Mouse (Mus musculus) midbrain, postnatal 0 days (tissue): ENCODE data around the gene Ptms. TPM values are rescaled to one million over a fixed set of nuclear protein-coding genes. Genes with fewer than 3 reads are reported as not detected.
A peak's percentile ranks its signal among the peaks of the same experiment; 100 is the strongest.

ENCODE experiments used
- ATAC-seq: fragments of 200-750 bp; cut with Nextera tagmentation; 2 replicates; pipeline ENCODE4 v1.8.0; 2017; ENCODE audit warnings: moderate number of reproducible peaks, mild to moderate bottlenecking, moderate TSS enrichment, moderate library complexity; ENCODE audit not compliant: low FRiP score
- DNase-seq: peaks from one replicate; pipeline ENCODE4 v3.0.0-alpha.2; 2015; ENCODE audit warnings: low spot score
- H3K27ac ChIP-seq: fragments of 300-500 bp; sonication (generic); 2 replicates; pipeline ENCODE4 v1.5.1; 2014; ENCODE audit warnings: low read depth, mild to moderate bottlenecking, low read length, mixed read lengths
- H3K27me3 ChIP-seq: fragments of 300-500 bp; sonication (generic); 2 replicates; pipeline ENCODE4 v1.6.1; 2014; ENCODE audit warnings: low read length, control low read depth, mixed read lengths; ENCODE audit not compliant: insufficient read depth
- H3K36me3 ChIP-seq: fragments of 300-500 bp; sonication (generic); 2 replicates; pipeline ENCODE4 v1.6.1; 2014; ENCODE audit warnings: low read length, control low read depth, mixed read lengths; ENCODE audit not compliant: insufficient read depth
- H3K4me1 ChIP-seq: fragments of 300-500 bp; sonication (generic); 2 replicates; pipeline ENCODE4 v1.6.1; 2014; ENCODE audit warnings: mild to moderate bottlenecking, control low read depth, antibody characterized with exemption, low read length, mixed read lengths; ENCODE audit not compliant: insufficient read depth
- H3K4me2 ChIP-seq: fragments of 300-500 bp; sonication (generic); 2 replicates; pipeline ENCODE4 v1.6.1; 2014; ENCODE audit warnings: low read depth, mild to moderate bottlenecking, low read length, mixed read lengths; ENCODE audit not compliant: poor library complexity, severe bottlenecking
- H3K4me3 ChIP-seq: fragments of 300-500 bp; sonication (generic); 2 replicates; pipeline ENCODE4 v1.5.1; 2014; ENCODE audit warnings: low read depth, mild to moderate bottlenecking, low read length, moderate library complexity
- H3K9ac ChIP-seq: fragments of 300-500 bp; sonication (generic); replicated peaks from 2 replicates; pipeline ENCODE4 v1.6.1; 2014; ENCODE audit warnings: mild to moderate bottlenecking, low read length, moderate library complexity, mixed read lengths; ENCODE audit not compliant: poor library complexity, severe bottlenecking
- H3K9me3 ChIP-seq: fragments of 300-500 bp; sonication (generic); 2 replicates; pipeline ENCODE4 v1.6.1; 2016; ENCODE audit warnings: low read length, control low read depth
- CTCF ChIP-seq: IDR thresholded peaks from 2 replicates; pipeline ENCODE4 v1.5.1; 2016; ENCODE audit warnings: antibody characterized with exemption, mild to moderate bottlenecking
- WGBS: fragments of 180-500 bp; shearing (Covaris S2); extraction: QIAGEN DNeasy Blood & Tissue Kit; methylation state at CpG from one replicate; pipeline ENCODE4 v1.1.7; 2014; 5-methylcytosine and 5-hydroxymethylcytosine counted together
- polyA plus RNA-seq: library from polyadenylated mRNA; unstranded; fragments of >200 nt; fragmentation: Nextera tagmentation; extraction: Ambion mirVana; gene quantifications from 2 replicates; pipeline ENCODE4 v1.2.1, GENCODE M21; 2015
- total RNA-seq: library from RNA; depleted of rRNA; stranded (reverse); fragments of >200 nt; gene quantifications from 2 replicates; pipeline ENCODE4 v1.2.3, GENCODE M21; 2014

Ptms gene
- total and polyA plus RNA-seq, 2 experiments from 2014 or later: 810 to 814 TPM

GRCm38 (mm10) chr6:124964638-124965037, 44.7 kb upstream of the Ptms start:
- Histone ChIP-seq H3K9ac (peak overlapping the region; percentile 90), H3K36me3 (peaks cover 24% of the 10 kb centered on the region), H3K4me1 (peaks cover 10% of the 10 kb centered on the region), H3K9me3 (no peaks in the 10 kb centered on the region), H3K27ac (peak overlapping the region; percentile 94; the same call in 1 of the 2 replicates), H3K27me3 (no peaks in the 10 kb centered on the region), H3K4me3 (peak overlapping the region; percentile 77), H3K4me2 (peak overlapping the region; percentile 90)
- TF ChIP-seq CTCF: peak; percentile 16
- 39% methylated on average over 16 of the region's 16 CpGs for WGBS
- DNase-seq (no peak), ATAC-seq (peak; percentile 33; the same call in 1 of the 2 replicates)

- DNase-seq (no peak), ATAC-seq (no peak)
- WGBS: 92% methylated on average over 12 of the region's 12 CpGs
- no peak overlapping the region for H3K4me2 ChIP-seq
- peaks cover 48% of the 10 kb centered on the region for H3K36me3 ChIP-seq
- H3K9me3 ChIP-seq: no peaks in the 10 kb centered on the region
- TF ChIP-seq CTCF: no peak
- peaks cover 8% of the 10 kb centered on the region for H3K4me1 ChIP-seq
- H3K27me3 ChIP-seq: no peaks in the 10 kb centered on the region
- H3K4me3 ChIP-seq: no peak overlapping the region
- no peak overlapping the region for H3K9ac ChIP-seq
- H3K27ac ChIP-seq: no peak overlapping the region
Observed at GRCm38 (mm10) chr6:124961021-124961420, 41.1 kb upstream of the Ptms start.

DNA sequence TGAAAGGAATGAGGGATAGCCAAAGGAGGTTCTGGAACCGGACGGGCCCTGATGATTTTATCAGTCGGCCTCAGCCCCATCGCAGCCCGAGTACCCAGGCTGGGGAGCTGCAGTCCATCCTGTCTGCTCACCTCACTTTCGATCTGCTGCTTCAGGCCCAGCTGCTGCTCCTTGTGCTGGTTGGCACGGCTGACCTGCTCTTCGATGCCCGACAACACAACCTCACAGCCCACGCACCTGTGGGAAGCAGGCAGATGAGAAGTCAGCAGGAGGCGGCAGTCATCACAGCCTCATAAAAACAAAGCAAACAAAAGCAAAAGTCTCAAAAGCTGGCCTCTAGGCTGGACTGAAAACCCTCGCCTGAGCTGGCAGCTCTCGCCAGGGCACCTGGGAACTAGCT, 40.1 kb upstream of the Ptms start:
- H3K9me3 ChIP-seq: no peaks in the 10 kb centered on the region
- peaks cover 50% of the 10 kb centered on the region for H3K36me3 ChIP-seq
- no peak overlapping the region for H3K4me2 ChIP-seq
- H3K27ac ChIP-seq: no peak overlapping the region
- H3K4me3 ChIP-seq: no peak overlapping the region
- WGBS: 92% methylated on average over 13 of the region's 13 CpGs
- no peak for ATAC-seq
- H3K9ac ChIP-seq: no peak overlapping the region
- H3K4me1 ChIP-seq: peaks cover 7% of the 10 kb centered on the region
- DNase-seq: no peak
- no peak for TF ChIP-seq CTCF
- no peaks in the 10 kb centered on the region for H3K27me3 ChIP-seq

- no peak for DNase-seq
- TF ChIP-seq CTCF: no peak
- 82% methylated on average over 3 of the region's 3 CpGs for WGBS
- no peaks in the 10 kb centered on the region for H3K4me1 ChIP-seq
- no peak overlapping the region for H3K4me3 ChIP-seq
- no peak for ATAC-seq
- H3K4me2 ChIP-seq: no peak overlapping the region
- no peaks in the 10 kb centered on the region for H3K9me3 ChIP-seq
- H3K27ac ChIP-seq: no peak overlapping the region
- H3K27me3 ChIP-seq: no peaks in the 10 kb centered on the region
- H3K36me3 ChIP-seq: peaks cover 50% of the 10 kb centered on the region
- H3K9ac ChIP-seq: no peak overlapping the region
Observed at GRCm38 (mm10) chr6:124958127-124958526, 38.2 kb upstream of the Ptms start.

DNA sequence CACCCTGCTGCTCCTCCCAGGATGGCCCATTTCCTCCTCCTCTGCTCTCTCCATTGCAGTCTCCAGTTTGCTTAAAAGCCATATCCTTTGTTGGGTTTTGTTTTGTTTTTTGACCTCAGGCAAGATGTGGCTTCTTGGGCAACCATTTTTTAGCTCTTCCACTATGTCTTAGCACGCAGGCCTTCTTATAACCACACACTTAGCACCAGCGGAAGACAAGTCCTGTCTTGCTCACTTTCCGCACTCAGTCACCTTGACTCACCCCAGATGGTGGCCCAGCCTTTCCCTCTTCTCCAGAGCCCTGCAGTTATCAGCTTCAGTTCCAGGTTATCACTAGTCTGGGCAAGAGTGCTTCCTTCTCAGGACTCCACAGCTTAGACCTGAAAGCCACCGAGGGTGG, 35.3 kb upstream of the Ptms start:
- no peak for TF ChIP-seq CTCF
- no peaks in the 10 kb centered on the region for H3K9me3 ChIP-seq
- H3K4me2 ChIP-seq: no peak overlapping the region
- no peaks in the 10 kb centered on the region for H3K27me3 ChIP-seq
- 95% methylated on average over 4 of the region's 4 CpGs for WGBS
- DNase-seq (no peak), ATAC-seq (no peak)
- peaks cover 31% of the 10 kb centered on the region for H3K36me3 ChIP-seq
- no peaks in the 10 kb centered on the region for H3K4me1 ChIP-seq
- H3K4me3 ChIP-seq: no peak overlapping the region
- no peak overlapping the region for H3K27ac ChIP-seq
- H3K9ac ChIP-seq: no peak overlapping the region

DNA sequence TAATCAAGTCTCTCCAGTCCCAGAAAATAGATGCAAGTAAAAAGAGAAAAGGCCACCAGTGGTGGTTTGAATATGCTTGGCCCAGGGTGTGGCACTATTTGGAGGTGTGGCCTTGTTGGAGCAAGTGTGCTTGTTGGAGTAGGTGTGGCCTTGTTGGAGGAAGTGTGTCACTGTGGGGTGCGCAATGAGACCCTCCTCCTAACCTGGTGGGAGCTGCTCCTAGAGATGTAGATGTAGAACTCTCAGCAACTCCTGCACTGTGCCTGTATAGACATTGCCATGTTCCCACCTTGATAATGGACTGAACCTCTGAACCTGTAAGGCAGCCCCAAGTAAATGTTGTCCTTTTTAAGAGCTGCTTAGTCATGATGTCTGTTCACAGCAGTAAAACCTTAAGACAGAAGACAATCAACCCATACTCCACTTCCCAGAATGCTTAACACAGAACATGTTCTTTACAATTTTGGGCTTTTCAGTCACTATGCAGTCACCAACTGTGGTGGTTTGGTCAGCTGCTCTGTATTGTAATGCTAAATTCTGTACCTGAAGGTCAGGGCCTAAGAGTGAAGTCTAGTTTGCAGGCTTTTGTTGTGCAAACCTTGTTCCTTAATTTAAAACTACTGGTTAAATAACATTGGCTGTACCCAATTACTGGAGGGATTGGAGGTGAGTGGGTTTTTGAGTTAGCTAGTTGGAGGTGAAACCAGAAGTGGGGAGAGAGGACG, 34.2 kb upstream of the Ptms start:
- Histone ChIP-seq H3K9me3 (no peaks in the 10 kb centered on the region), H3K27me3 (no peaks in the 10 kb centered on the region)
- WGBS: 90% methylated on average over 2 of the region's 2 CpGs

More for the DNA sequence above, 34.2 kb upstream of the Ptms start:
- Histone ChIP-seq H3K36me3 (peaks cover 21% of the 10 kb centered on the region), H3K4me2 (no peak overlapping the region), H3K4me3 (no peak overlapping the region), H3K4me1 (no peaks in the 10 kb centered on the region), H3K27ac (no peak overlapping the region), H3K9ac (no peak overlapping the region)
- no peak for TF ChIP-seq CTCF
- ATAC-seq (no peak), DNase-seq (no peak)
